Mouse (Mus musculus) G1E (cell line): ENCODE data around the gene Npas3. TPM values are rescaled to one million over a fixed set of nuclear protein-coding genes. Genes with fewer than 3 reads are reported as not detected.

Experiments used
- ATAC-seq: 2 replicates; pipeline ENCODE4 v1.8.0; 2016; ENCODE audit warnings: mild to moderate bottlenecking; ENCODE audit not compliant: insufficient number of reproducible peaks, poor library complexity, low FRiP score, severe bottlenecking; ENCODE audit errors: extremely low read depth
- DNase-seq: peaks from one replicate; pipeline ENCODE4 v3.0.0; 2012; ENCODE audit warnings: low spot score
- H3K27me3 ChIP-seq: 2 replicates; pipeline ENCODE4 v1.6.1; 2012; ENCODE audit warnings: mild to moderate bottlenecking, low read length, inconsistent platforms; ENCODE audit not compliant: insufficient read depth
- H3K36me3 ChIP-seq: replicated peaks from 2 replicates; pipeline ENCODE3; 2012; ENCODE audit warnings: mild to moderate bottlenecking, inconsistent platforms
- H3K4me1 ChIP-seq: 2 replicates; pipeline ENCODE4 v1.6.1; 2012; ENCODE audit warnings: low read depth, low read length, inconsistent platforms, mixed read lengths; ENCODE audit not compliant: insufficient read depth
- H3K4me3 ChIP-seq: 2 replicates; pipeline ENCODE4 v1.5.1; 2012; ENCODE audit warnings: low read depth, mild to moderate bottlenecking, inconsistent platforms, low read length, moderate library complexity, mixed read lengths
- H3K9me3 ChIP-seq: replicated peaks from 2 replicates; pipeline ENCODE4 v1.6.1; 2012; ENCODE audit warnings: inconsistent platforms
- CTCF ChIP-seq: IDR thresholded peaks from 2 replicates; pipeline ENCODE4 v1.5.1; 2012; ENCODE audit warnings: low read depth, low read length, inconsistent platforms, mixed read lengths
- GATA1 ChIP-seq: IDR thresholded peaks from 2 replicates; pipeline ENCODE4 v1.6.1; 2012; ENCODE audit warnings: borderline replicate concordance, low read length, inconsistent platforms, mixed read lengths
- GATA2 ChIP-seq: IDR thresholded peaks from 2 replicates; pipeline ENCODE4 v1.6.1; 2012; ENCODE audit warnings: low read depth, low read length, inconsistent platforms, borderline replicate concordance
- POLR2AphosphoS5 ChIP-seq: IDR thresholded peaks from 2 replicates; pipeline ENCODE4 v1.6.1; 2012; ENCODE audit warnings: low read depth, low read length, inconsistent platforms; ENCODE audit not compliant: insufficient replicate concordance
- TAL1 ChIP-seq: conservative IDR thresholded peaks from 2 replicates; pipeline ENCODE4 v1.6.1; 2012; ENCODE audit warnings: low read depth, low read length, inconsistent platforms, mixed read lengths
- polyA plus RNA-seq: library from polyadenylated mRNA; stranded (reverse); fragments of >175 nt; gene quantifications from 2 replicates; pipeline ENCODE4 v1.2.3, GENCODE M21; 2012
- total RNA-seq, 2 experiments: library from RNA; stranded (forward) in 1 of 2; stranded (reverse) in 1 of 2; fragments of 200-1000 nt in 1 of 2; fragments of >200 nt in 1 of 2; fragmentation: Nextera tagmentation in 1 of 2; gene quantifications; 2 replicates each; pipeline ENCODE4 v1.2.3; 2014 to 2017

Gene Npas3
- total and polyA plus RNA-seq, 3 experiments: 0.11 TPM; not detected in 2

DNA sequence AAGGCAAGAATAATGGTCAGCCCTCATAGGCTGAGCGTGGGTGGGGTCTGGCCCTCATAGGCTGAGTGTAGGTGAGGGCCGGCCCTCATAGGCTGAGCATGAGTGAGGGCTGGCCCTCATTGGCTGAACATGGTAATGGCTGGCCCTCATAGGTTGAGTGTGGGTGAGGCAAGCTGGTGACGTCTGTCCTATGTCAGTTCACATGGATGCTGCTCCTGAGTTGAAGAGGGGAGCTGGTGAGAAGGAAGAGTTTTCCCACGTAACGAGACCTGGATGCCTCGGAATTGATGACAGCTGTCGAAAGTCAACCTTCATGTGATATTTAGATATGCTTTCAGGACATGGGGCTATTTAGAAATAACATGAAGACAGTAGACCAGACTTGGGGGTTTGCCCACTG is 45.5 kb downstream of the Npas3 start:
- no peaks in the 10 kb centered on the region for H3K27me3 ChIP-seq
- ATAC-seq: no peak
- H3K36me3 ChIP-seq: no peaks in the 10 kb centered on the region

DNA sequence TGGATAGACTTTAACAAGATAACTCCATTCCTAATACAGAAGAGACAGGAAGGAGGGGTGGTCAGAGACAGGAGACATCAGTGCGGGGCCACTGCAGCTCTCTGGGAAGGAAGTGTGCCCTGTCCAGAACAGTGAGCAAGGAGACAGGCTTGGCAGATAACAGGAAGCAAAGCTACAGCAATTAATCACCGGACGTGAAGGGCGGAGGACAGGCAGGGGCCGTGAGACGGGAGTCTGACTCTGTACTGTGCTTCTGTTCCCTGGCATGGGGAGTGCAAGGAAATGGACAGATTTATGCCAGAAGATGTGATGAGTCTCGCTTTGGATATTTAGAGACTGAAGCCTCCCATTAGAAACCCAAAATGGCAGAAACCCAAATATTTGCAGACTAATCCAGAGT is 47.3 kb downstream of the Npas3 start:
- Histone ChIP-seq H3K4me1 (no peaks in the 10 kb centered on the region), H3K9me3 (peaks cover 56% of the 10 kb centered on the region), H3K36me3 (no peaks in the 10 kb centered on the region), H3K4me3 (no peak overlapping the region), H3K27me3 (no peaks in the 10 kb centered on the region)
- DNase-seq: no peak
- no peak for ATAC-seq
- TF ChIP-seq GATA2 (no peak), TAL1 (no peak), CTCF (no peak), POLR2AphosphoS5 (no peak), GATA1 (no peak)

More for the DNA sequence above, 45.5 kb downstream of the Npas3 start:
- Histone ChIP-seq H3K4me1 (no peaks in the 10 kb centered on the region), H3K9me3 (peaks cover 57% of the 10 kb centered on the region), H3K4me3 (no peak overlapping the region)
- TF ChIP-seq GATA1 (no peak), POLR2AphosphoS5 (no peak)
- no peak for DNase-seq

DNA sequence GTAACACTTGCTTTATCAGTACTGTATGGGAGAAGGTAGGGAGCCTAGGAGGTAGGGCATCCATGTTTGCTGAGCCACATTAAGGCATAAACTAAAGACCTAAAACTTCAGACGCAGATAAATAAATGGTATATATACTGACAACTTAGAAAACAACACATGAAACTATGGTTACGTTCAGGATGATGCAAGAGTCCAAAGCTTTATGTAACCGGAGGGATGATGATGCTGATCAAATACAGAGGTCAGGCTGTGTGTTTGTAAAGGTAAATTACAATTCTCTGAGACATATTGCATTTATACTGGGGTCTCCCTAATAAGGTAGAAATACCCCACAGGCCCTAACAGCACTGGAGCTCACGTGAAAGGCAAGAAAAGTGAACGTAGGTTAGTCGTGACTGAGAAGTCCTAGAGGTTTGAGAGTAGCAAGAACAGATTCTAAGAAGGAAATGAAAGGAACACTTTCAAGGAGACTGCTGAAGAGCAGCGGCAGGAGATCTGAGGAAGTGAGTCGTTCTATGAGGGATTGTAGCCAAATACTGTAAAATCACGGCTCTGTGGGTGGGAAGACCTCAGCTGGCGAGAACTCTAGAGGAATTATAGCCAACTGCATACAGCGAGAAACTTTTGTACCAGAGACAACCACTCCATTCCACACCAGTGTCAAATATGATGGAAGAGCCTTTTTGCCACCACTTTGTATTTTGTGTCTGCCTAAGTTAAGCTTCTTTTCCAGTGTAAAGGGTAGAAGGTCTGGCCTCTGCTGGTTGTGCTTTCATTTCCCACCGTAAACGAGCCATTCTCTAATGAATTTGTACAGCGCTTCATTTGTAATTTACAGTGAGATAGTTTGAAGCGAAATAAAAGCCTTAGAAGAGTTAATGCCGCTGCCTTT is 49.7 kb downstream of the Npas3 start:
- ATAC-seq (no peak), DNase-seq (no peak)
- H3K4me3 ChIP-seq: no peak overlapping the region
- TF ChIP-seq POLR2AphosphoS5 (no peak), GATA1 (no peak), TAL1 (no peak), CTCF (no peak), GATA2 (no peak)
- H3K9me3 ChIP-seq: peaks cover 53% of the 10 kb centered on the region
- no peaks in the 10 kb centered on the region for H3K36me3 ChIP-seq
- no peaks in the 10 kb centered on the region for H3K27me3 ChIP-seq
- H3K4me1 ChIP-seq: no peaks in the 10 kb centered on the region

DNA sequence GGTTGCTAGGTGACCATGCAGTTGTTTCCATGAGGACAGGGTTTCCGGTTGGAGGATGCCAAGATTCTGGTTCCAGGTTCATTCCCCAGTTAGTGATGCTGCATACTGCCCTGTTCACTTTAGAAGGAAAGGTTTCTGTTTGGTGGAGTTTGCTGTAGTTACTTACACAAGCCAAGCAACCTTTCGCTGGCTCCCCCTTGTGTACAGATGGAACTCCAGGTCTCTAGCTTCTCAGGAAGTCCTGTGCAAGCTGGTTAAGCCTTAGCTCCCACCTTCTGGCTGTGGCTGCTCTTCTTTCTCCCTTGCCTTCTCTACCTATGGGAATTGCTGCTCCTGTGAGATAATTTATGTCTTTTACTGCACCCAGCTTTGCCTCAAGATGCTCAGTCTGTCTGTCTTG is 52.5 kb downstream of the Npas3 start:
- no peaks in the 10 kb centered on the region for H3K4me1 ChIP-seq
- H3K27me3 ChIP-seq: no peaks in the 10 kb centered on the region
- ATAC-seq (no peak), DNase-seq (no peak)
- TF ChIP-seq CTCF (no peak), GATA2 (no peak), TAL1 (no peak), POLR2AphosphoS5 (no peak), GATA1 (no peak)
- no peak overlapping the region for H3K4me3 ChIP-seq
- H3K36me3 ChIP-seq: no peaks in the 10 kb centered on the region
- peaks cover 50% of the 10 kb centered on the region for H3K9me3 ChIP-seq

DNA sequence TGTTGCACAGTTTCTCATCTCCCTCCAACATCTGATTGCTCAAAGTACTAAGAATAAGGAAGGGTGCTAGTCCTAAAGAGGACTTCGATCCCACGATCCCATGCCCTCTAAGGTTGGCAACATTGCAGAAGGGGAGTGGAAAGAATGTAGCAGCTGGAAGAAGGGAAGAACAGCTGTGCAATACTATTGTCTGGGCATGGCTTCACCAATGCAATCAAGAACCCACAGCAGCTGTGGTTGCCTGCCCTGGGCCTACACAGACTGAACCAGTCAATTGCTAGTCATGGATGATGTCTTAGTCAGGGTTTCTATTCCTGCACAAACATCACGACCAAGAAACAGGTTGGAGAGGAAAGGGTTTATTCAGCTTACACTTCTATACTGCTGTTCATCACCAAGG is 53.7 kb downstream of the Npas3 start:
- no peaks in the 10 kb centered on the region for H3K36me3 ChIP-seq

DNA sequence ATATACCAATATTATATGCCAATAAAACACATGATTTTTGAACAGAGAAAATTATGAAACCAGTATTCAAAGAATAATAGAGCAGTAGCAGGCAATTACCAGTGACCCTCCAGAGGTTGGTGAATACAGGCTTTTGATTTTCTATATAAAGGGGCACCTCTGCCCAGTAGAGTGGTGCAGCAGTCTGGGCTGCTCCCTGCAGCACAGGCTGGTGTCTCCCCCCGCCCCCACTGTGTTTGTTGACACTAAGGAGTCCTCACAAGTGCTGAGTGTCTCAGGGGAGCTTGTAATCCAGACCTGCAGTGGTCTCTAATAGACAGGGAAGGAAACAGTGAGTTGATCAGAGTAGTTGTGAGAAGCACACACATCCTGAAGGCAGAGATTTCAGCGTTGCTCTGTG is 68.2 kb downstream of the Npas3 start:
- Histone ChIP-seq H3K4me1 (no peaks in the 10 kb centered on the region), H3K36me3 (no peaks in the 10 kb centered on the region), H3K27me3 (no peaks in the 10 kb centered on the region), H3K9me3 (peaks cover 43% of the 10 kb centered on the region), H3K4me3 (no peak overlapping the region)
- DNase-seq (no peak), ATAC-seq (no peak)
- TF ChIP-seq GATA1: no peak
- no peak for TF ChIP-seq POLR2AphosphoS5
- TF ChIP-seq TAL1: no peak
- TF ChIP-seq GATA2: no peak
- TF ChIP-seq CTCF: no peak

More for the DNA sequence above, 53.7 kb downstream of the Npas3 start:
- ATAC-seq (no peak), DNase-seq (no peak)
- Histone ChIP-seq H3K9me3 (peaks cover 46% of the 10 kb centered on the region), H3K27me3 (no peaks in the 10 kb centered on the region), H3K4me1 (no peaks in the 10 kb centered on the region), H3K4me3 (no peak overlapping the region)
- TF ChIP-seq TAL1 (no peak), GATA1 (no peak), POLR2AphosphoS5 (no peak), CTCF (no peak), GATA2 (no peak)
